Mouse (Mus musculus) testis, adult 2 months (tissue): Measurements from ENCODE around the gene Lmod2.

Source experiments
- CTCF ChIP-seq: fragments of 200-500 bp; IDR thresholded peaks from 2 replicates; pipeline ENCODE4 v1.5.1; 2012; ENCODE audit warnings: low read depth, mild to moderate bottlenecking, inconsistent platforms, low read length, moderate library complexity; ENCODE audit not compliant: control insufficient read depth, insufficient read depth, insufficient replicate concordance
- POLR2A ChIP-seq: fragments of 200-500 bp; IDR thresholded peaks from 2 replicates; pipeline ENCODE4 v1.6.1; 2012; ENCODE audit warnings: low read depth, mild to moderate bottlenecking, inconsistent platforms, low read length, moderate library complexity; ENCODE audit not compliant: control insufficient read depth

- TF ChIP-seq CTCF = no peak
- TF ChIP-seq POLR2A = no peak
These were observed 7.3 kb upstream of the Lmod2 start for GRCm38 (mm10) chr6:24590282-24590681.
